Mouse (Mus musculus): ENCODE measurements around the gene Celf6.

Celf6 gene

DNA sequence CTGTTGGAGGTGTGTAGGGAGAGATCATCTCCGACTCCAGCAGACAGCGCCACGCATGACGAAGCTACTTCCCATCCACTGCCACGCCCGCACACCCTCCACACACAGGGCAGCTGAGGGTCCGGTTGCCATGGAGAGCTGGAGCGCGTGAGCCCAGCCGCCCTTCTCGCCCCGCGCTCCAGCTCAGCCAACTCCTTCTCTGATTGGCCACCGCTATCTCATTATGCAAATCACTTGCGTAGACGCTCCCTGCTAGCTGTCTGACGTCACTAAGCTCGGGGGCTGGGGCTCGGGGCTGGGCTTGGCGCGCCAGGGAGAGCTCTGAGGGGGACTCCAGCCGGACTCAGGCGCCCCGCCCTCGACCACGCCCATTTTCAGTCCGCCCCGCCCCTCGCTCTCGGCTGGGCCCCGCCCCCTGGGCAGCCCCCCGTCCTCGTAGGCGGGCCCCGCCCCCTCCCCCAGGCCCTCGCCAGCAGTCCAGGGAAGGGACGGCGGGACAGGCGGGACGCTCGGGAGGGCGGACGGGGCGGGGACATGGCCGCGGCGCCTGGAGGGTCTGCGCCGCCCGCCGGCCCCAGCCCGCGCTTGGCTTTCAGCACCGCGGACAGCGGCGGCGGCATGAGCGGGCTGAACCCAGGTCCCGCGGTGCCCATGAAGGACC, at the start of gene Celf6:
Celf6 (plus strand) TSS at position 74 of the 661 bp plus-strand sequence.
- peak; percentile 88 for DNase-seq

DNA sequence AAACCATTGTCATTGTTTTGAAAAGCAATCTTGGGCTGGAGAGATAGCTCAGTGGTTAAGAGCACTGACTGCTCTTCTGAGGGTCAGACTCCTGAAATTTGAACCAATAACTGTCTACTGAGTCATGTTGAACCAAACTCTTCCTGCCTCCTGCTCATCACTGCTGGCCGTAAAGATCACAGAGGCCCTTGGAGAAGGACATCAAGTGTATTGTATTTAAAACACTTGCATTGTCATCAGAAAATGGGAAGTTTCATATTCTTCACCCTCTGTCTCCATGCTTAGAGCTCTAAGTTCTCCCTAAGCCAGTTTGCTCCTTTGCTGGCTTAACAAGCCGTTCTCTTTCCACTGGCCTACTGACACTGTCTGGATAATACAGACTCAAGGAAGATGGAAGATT, 49.4 kb upstream of the Celf6 start:
- no peak for DNase-seq

DNA sequence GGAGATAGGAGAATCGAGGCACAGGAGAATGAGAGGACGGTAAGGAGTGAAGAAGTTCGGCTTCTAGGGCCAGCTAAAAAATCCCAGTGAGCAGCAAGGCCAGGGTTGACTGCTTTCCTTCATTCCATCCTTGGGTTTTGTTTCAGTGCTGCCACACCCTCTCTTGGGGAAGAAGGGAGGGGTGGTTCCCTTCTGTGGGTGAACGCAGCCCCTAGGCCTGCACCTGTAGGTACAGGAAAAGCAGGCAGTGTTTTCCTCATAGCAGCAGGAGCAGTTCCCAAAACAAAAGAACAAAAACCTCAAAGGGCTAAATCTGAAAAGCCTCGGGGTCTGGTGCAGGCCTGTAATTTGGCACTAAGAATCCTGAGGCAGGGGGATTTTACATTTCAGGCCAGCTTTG, 46.1 kb upstream of the Celf6 start:
- peak; percentile 11 for DNase-seq

DNA sequence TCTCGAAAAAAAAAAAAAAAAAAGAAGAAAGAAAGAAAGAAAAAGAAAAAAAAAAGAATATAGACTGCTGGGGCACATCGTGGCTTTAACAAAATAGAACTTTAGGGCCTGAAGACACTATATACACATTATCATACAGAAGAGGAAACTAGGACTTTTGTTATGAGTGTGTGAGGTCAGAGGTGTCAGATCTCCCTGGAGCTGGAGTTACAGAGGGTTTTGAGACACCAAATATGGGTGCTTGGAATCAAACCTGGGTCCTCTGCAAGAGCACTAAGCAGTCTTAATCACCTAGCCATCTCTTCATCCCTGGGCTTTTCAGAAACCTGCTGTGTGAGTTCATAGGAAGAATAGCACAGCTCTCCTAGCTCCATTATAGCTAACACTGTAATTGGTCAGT, 44.3 kb upstream of the Celf6 start:
- no peak for DNase-seq

DNA sequence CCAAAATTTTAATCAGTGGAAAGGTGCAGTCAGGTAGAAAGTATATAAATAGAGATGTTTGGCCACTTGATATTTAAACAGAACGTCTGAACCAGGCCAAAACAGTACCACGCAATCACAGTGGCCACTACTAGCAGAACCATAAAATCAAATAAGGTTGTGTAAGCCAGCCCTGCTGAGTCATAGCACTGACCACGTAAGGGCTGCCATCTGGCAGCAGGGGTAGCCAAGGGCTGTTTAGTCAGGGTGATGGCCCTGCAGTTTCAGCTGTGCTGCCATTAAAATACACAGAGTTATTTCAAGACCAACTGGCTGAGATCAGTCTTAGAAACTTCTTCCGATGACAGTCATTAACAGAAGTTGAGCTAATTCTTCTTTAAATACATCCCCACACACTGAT, 43.8 kb upstream of the Celf6 start:
- no peak for DNase-seq

DNA sequence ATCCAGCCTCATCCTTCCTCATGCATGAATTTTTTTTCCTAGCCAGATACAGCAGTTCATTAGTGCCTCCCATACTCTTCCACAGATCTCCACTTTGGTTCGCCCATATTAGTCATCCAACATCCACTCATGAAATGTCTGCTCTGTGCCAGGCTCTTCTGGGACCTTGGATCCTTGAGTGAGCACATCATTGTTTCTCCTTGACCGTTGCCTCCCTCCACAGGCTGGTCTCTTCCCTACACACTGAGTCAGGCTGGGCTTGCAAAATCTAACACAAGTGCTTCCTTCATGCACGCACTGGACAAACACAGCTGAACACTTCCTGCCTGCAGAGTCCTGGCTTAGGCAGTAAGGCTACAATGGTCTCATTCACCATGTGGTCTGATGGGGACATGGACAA, 40.1 kb upstream of the Celf6 start:
- no peak for DNase-seq

DNA sequence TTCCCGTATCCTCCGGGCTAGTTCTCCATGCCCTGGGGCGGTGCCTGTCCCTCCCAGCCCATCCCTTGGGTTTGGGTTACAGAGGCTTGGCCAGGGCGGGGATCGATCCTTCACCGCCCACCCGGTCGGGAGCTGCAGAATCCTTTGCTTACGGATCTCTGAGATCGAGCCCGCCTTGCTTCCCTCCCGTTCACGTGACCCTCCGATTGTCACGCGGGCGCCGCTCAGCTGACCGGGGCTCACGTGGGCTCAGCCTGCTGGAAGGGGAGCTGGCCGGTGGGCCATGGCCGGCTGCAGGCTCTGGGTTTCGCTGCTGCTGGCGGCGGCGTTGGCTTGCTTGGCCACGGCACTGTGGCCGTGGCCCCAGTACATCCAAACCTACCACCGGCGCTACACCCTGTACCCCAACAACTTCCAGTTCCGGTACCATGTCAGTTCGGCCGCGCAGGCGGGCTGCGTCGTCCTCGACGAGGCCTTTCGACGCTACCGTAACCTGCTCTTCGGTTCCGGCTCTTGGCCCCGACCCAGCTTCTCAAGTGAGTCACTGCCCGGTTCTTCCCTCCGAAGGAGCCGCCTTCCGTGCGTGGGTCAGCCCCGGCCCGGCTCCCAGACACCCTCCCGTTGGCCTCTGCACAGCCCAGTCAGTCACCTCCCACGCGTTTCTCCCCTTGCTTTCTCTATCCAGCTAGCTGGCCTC, 38.1 kb upstream of the Celf6 start, which contains the start of the genes Hexa and Tmem202:
Hexa (plus strand) TSS at position 100 of the 697 bp plus-strand sequence.
Tmem202 (minus strand) TSS at position 407 of the 697 bp plus-strand sequence.
- DNase-seq: peak; percentile 63

DNA sequence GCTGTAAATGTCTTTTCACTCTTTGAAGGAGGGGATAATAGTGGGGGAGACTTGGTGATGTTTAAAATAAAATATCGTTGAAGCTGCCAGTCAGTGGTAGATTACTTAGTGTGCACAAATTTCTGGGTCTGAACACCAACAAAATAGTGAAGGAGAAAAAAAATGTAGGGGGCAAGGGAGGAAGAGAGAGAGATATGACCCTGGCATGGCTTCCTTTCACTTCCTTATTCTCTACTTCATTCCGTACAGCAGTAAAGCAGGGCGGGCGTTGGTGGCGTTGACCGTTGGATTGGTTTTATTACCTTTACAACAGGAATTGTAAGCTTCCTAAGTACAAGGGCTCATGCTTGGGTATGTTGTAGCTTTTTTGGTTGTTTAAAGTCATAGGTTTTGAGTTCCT, 36.1 kb upstream of the Celf6 start:
- DNase-seq: no peak

DNA sequence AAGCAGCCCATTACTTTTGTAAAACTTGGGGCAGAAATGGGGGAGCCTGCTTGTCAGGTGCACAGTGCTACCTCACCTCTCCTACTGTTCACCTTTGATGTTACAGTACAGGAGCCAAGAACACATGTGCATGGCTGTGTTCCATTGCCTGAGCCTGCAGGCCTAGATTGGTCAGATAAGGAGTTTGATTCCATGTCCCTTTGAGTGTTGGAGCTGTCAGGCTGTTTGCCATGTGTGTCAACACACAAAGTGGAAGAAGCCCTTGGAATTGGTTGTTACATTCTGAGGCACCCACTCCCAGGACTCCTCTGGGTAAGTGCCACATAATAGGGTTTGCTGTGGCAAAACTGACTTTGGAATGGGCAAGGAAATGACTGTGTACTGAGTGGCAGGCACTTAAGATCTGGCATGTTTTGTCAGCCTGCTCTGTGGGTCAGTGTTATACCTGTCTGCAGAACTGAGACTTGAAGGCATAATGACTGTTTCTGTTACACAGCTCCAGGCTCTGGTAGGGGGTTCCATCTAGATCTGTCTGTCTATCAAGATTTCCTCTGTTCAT, 34.9 kb upstream of the Celf6 start:
- no peak for DNase-seq

DNA sequence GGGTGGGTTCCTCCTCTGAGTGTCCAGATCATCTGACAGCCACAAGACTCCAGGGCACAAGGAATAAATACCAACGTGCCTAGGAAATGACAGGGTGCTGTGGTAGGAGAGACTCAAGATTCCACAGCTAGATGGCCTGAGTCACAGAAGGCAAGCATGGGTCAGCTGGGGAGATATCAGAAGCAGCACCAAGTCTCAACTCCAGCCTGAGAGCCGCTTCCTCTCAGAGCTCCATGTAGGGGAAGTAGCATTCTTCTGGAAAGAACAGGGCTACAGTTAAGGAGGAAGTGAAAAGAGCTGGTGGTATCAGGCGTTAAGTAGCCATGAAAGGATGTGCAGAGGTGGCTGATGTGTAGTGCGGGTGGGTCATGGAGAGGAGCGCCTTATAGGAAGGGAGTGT, 33.0 kb upstream of the Celf6 start:
- no peak for DNase-seq

DNA sequence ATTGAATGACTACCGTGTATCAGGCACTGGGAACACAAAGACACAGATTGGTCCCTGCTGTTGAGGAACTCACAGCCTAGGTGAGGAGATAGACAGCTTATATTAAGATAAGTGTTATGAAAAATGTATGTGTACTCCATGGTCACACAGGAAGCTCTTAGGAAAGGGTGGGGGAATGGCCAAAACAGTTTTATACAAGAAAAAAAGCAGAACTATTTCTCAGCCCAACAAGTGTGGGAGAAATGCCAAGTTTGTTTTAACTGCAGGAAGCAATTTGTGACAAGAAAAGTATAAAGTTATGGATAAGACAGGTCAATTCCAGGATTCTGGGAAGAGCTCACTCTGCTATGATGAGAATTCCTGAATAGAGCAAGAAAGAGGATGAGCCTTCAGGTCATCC, 29.8 kb upstream of the Celf6 start:
- no peak for DNase-seq

DNA sequence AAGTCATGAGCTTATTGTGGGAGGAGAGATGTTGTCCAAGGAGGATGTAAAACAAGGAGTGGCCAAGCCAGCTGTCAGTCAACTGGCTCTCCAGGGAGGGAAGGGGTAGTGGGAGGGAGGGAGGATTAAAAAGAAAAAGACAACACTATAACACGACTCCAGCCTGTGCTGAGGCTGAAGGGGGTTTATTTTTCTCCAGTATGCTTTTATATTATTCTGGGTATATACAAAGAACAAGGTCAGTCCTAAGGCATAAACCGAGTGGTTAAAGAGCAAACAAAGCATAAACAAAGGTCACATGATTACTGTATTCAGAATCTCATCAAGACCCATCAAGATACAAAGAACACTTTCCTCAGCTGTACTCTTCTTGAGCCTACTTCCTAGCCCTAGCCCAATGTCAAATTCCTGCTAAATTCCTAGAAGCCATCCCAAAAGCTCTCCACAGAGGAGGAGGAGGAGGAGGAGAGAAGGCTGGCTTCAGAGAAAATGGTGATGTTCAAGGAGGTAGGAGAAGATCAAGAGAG, 28.7 kb upstream of the Celf6 start:
- DNase-seq: no peak

DNA sequence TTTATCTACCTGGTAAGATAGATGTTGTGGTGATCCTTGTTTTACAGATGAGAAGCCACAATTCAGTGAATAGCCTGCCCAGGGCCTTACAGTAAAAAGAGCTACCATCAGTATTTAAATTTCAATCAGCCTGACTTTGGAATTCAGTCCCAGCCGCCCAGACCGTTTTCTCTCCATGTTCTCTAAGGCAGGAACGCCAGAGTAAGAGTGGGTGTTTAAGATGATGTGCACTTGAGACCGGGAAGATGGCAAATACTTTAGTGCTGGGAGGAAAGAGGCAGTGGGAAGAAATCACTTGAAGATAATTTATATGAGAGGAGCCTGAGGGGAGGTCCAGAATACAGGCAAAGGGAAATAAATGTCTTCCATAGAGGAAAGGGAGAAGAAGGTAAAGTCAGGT, 27.6 kb upstream of the Celf6 start:
- DNase-seq: no peak

DNA sequence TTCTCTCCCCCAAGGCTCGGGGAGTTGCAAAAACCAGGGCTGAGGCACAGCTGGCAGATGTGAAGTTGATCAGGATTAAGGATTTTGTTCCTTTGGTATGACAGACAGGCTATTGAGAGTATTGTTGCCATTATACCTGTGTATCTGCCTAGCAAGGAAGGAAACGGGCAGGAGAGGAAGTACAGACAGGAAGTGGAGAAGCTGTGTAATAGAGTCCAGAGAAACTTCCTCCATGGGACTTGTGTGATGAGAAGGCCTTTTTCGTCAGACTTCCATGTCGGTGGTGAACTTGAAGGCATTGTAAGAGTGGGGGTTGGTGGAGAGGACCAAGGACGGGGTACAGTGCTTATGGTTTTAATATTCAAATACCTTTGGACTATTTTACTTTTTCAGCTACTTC, 26.7 kb upstream of the Celf6 start:
- DNase-seq: no peak

DNA sequence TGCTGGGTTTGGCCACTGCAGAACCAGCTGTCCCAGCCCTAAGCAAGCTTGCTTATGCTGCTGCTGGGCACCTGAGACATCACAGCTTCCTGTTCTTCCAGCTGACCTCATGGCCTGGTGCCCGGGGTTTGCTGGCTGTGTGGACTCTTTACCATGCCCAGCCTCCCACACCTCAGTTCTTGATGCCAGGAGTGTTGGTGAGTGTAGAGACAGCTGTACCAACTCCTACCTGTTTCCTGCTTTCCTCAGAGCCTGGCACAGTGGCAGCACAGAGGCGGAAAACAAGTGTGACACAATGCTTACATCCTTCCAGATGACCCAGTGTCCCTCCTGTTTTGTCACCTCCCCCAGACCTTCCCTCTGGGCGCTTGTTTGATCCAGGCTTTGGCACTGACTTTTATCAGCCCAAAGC, 26.1 kb upstream of the Celf6 start:
- DNase-seq: no peak

DNA sequence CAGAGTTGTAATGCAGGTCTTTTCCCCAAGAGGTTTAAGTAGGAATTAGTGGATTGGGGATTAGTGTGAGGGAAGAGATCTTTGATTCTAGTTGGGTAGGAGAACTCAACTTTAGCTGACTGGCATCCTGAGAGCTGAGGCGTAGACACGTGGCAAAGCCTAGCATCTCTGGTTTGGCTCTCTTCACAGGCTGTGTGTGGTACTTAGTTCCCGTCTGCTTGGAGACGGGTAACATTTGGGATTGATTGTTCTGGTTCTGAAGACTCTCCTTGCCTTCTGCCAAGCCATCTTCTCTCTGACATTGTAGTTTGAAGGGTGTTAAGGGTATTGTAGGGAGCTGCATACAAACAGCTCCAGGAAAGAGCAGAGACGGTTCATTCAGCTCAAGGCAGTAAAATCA, 25.1 kb upstream of the Celf6 start:
- DNase-seq: no peak

DNA sequence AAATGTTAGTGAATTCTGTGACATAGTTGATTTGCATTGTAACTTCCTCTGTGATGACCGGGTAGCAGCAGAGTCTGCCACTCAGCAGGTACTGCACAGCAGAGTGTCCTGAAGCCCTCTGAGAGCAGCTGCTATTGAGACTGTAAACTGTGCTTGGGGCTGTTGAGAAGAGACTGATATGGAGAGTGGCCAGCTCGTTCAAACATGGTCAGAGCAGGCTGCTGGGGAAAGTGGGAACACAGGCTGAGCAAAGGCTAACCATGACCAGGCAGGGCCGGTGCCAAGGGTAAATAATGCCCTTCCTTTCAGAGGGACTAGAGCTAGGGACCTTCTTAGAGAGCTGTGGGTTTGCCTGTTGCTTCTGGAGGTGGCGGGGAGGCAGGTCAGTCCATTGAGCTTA, 24.0 kb upstream of the Celf6 start:
- DNase-seq: no peak

DNA sequence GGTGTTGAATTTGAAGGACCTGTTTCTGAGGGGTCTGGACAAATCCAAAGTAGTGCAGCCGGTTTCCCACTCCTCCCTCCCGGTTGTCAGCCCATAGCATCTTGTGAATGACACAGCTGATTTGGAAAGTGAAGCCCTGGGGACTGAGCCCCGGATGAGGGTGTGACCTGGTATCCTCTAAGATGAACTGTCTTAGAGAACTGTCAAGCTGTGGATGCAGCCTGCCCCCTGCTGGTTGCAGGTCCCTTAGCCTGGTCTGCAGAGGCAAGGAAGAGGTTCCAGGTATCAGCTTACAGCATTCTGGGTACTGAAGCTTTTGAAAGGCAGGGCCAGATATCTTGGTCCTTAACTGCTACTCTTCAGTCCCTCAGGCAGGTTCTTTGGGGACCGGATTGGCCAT, 12.1 kb upstream of the Celf6 start:
- DNase-seq: peak; percentile 80

DNA sequence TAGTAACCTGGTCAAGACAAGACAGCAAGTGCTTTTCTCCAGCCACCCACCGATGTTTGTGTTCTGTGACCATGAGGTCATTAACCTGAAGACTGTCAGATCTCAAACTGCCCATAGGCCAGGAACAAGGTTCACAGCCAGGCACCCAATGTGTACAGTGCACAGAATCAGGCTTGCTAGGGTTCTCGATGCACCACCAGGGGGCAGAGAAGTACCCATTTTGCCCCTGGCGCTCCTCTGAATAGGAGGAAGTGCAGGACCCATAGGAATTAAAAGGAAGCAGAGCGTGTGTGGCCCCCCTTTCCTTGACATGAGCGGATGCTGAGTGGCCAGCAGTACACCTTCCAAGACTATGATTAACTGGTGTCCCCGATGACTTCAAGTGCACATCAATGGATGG, 10.6 kb upstream of the Celf6 start:
- peak; percentile 61 for DNase-seq

DNA sequence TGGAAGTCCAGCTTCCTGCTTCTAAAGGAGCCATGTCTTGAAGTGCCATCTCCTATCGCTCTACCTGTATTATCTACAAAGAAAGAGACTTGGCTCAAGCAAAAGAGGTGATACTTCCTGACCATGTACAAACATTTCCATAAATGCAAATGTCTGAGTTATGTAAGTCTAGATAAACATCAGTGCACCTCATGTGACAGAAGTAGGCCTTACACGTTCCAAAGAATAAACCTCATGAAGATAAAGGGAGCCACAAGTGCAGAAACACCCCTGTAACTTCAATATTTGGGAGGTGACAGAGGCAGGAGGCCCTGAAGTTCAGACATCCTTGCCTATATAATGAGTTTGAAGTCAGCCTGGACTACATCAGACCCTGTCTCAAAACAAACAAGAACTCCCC, 5.9 kb upstream of the Celf6 start:
- DNase-seq: no peak

DNA sequence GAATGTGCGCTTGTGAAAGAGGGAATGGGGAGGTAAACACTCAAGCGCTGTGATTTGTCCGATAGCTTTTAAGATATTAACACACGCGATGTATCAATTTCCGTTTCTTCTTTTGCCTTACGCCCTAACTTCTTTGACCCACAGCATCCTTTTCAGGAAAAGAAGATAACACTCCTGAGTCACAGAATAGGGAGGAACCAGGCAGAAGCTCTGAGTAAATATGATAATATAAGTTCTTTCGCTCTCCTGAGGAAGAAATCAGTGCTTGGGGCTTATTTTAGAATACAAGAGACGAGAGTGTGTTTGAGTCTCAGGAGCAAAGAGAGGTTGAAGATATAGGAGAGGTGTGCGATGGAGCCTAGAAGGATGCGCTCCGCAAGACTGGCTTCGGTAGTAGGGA, 316 bp upstream of the Celf6 start:
- DNase-seq: no peak

DNA sequence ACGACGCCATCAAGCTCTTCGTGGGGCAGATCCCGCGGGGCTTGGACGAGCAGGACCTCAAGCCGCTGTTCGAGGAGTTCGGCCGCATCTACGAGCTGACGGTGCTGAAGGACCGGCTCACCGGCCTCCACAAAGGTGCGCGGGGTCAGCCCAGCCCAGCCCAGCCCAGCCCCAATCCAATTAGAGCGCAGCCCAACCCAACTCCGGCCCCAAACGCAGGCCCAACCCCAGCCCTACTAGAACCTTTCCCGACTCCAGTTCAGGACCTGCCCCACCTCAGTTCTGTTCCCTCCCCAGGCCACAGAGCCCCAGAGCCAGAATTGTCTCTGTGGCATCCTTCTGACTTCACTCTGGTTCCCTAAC, 769 bp downstream of the Celf6 start:
- no peak for DNase-seq

DNA sequence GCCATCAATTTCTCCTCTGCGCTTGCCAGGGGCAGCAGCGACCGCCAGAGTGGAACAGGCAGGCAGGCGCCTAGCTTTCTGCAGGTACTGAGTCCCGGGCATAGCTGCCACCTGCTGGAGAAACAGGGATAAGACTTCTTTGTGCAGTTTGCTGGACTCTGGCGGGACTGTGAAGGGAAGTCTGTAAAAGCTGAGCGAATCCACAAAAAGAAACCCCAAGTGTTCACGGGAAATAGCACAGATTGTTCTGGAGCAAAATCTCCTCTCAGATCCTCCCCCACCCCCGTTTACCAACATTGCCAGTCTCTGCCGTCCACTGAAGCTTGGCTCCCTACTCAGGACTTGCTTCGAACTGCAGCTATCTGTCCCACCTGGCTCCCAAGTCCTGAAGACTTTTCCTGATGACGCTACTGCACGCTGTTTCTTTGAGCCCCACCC, 7.2 kb downstream of the Celf6 start:
- DNase-seq: peak; percentile 62

DNA sequence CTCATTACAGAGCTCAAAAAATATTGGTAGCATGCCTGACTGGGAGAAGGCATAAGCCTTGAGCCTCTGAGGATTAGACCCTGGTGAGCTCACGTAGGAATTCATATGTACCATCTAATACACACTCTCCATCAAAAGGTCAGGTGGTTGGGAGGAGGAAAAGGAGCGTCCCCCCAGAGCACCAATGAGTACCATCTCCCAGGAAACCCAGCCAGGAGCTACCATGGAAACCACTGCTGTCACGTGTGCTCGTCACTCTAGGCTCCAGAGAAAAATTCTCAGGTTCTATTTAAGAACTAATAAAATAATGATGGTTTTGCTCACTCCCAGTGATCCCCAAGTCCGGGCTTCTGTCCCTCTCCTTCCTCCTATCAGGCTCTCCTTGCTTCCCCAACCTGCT, 10.5 kb downstream of the Celf6 start:
- DNase-seq: no peak
